Mouse (Mus musculus): ENCODE results near the gene Srrm4. TPM values are rescaled to one million over a fixed set of nuclear protein-coding genes. Genes with fewer than 3 reads are reported as not detected.

The Srrm4 gene
- 0.65 and 1.0 TPM in 2 replicates for polyA plus RNA-seq (2015; fragmentation: Nextera tagmentation; extraction: Ambion mirVana)

DNA sequence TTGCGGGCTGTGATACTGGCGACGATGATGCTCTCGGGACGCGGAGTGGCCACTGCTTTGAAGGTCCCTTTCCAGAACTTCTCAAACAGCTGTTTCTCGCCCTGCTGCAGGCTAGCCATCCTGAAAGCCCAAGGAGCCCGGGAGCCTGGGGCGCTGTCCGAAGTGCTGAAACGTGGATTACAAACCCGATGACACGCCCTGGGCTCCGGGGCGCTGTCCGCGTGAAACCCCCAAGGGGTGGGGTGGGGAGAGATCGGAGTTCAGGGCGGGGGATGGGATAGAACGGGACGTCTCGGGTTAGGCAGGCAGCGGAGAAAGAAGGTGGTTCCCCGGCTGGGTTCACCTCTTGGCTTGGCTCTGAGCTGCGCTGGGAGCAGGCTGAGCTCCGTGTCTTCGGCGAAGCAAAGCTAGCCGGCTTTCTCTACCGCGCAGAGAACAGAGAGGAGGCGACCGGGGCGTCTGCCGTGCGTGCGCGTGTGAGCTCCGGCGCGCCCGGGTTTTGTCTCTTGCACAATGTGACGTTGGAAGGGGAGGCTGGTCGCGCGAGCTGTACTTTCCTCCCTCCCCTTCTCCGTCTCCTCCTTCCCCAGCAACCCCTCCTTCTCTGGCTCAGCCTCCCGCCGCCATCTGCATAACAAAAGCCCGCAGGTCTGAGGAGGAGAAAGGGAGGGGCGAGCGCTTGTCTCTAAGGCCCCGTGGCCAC, at the start of gene Srrm4:
Gene Srrm4, minus strand, starts transcription at position 472 of the 703 bp plus-strand sequence.
- ATAC-seq (no peak), DNase-seq (peak; percentile 44)
- 0 out of 2 replicates have a peak, but pooled peaks cover 3% of the 10 kb centered on the region for H3K9me3 ChIP-seq (ENCODE audit: low read length)
- no peaks in the 10 kb centered on the region for H3K4me1 ChIP-seq (ENCODE audit: insufficient read depth)
- H3K4me3 ChIP-seq (ENCODE audit: low read depth, low read length), result no peak within 1 kb of the TSS
- no peak within 1 kb of the TSS for H3K27ac ChIP-seq (ENCODE audit: low read depth)
- H3K36me3 ChIP-seq (replicated peaks; ENCODE audit: insufficient read depth, low read length), result no peaks in the 10 kb centered on the region
- TF ChIP-seq CTCF (IDR thresholded peaks at IDR 0.05; ENCODE audit: low read depth), result no peak
- TF ChIP-seq EP300 (IDR thresholded peaks at IDR 0.05; ENCODE audit: low read depth), result no peak
- H3K9ac ChIP-seq (replicated peaks), result no peak within 1 kb of the TSS
- WGBS (ENCODE audit: insufficient replicate concordance), result 3% methylated on average over 44 of the region's 53 CpGs
- no peak within 1 kb of the TSS for H3K4me2 ChIP-seq (ENCODE audit: low read depth, low read length)
- peaks cover 26% of the 10 kb centered on the region for H3K27me3 ChIP-seq (ENCODE audit: insufficient read depth, low read length)

DNA sequence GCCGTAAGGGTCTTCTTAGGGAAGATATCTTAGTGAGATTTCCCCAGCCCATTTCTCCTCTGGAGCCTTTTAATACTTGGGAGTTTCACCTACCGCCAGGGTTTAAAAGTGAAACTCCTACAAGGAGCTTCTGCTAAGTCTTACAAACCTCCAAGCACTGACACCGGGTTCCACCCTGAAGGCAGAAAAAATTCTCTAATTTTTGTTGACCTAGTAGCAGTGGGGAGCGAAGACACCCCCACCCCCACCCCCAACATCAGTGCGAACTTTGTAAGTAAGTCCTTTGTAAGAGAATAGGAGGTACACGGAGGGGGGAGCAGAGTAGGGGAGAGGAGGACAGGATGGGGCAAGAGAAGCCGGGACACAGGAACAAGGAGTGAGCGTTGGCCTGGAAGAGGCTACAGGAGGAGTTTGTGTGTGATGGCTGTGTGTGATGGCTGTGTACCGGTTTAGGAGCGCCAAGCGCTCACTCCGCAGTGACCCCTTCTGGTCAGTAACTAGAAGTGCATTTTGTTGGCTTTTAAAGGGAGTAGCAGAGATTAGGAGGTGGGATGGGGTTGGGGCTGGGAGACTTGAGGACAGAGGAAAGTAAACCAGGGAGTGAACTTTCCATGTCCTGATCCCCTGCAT, 1.3 kb upstream of the Srrm4 start:
- TF ChIP-seq EP300 (IDR thresholded peaks at IDR 0.05; ENCODE audit: low read depth) (no peak), CTCF (IDR thresholded peaks at IDR 0.05; ENCODE audit: low read depth) (peak; percentile 59)
- 3% methylated on average over 12 of the region's 12 CpGs for WGBS (ENCODE audit: insufficient replicate concordance)
- Histone ChIP-seq H3K36me3 (replicated peaks; ENCODE audit: insufficient read depth, low read length) (no peaks in the 10 kb centered on the region), H3K4me3 (ENCODE audit: low read depth, low read length) (no peak overlapping the region), H3K4me2 (ENCODE audit: low read depth, low read length) (no peak overlapping the region), H3K27ac (ENCODE audit: low read depth) (no peak overlapping the region), H3K4me1 (ENCODE audit: insufficient read depth) (no peaks in the 10 kb centered on the region), H3K9ac (replicated peaks) (no peak overlapping the region), H3K27me3 (ENCODE audit: insufficient read depth, low read length) (peaks cover 26% of the 10 kb centered on the region), H3K9me3 (ENCODE audit: low read length) (0 out of 2 replicates have a peak, but pooled peaks cover 3% of the 10 kb centered on the region)
- ATAC-seq, result no peak
- peak; percentile 16 for DNase-seq

DNA sequence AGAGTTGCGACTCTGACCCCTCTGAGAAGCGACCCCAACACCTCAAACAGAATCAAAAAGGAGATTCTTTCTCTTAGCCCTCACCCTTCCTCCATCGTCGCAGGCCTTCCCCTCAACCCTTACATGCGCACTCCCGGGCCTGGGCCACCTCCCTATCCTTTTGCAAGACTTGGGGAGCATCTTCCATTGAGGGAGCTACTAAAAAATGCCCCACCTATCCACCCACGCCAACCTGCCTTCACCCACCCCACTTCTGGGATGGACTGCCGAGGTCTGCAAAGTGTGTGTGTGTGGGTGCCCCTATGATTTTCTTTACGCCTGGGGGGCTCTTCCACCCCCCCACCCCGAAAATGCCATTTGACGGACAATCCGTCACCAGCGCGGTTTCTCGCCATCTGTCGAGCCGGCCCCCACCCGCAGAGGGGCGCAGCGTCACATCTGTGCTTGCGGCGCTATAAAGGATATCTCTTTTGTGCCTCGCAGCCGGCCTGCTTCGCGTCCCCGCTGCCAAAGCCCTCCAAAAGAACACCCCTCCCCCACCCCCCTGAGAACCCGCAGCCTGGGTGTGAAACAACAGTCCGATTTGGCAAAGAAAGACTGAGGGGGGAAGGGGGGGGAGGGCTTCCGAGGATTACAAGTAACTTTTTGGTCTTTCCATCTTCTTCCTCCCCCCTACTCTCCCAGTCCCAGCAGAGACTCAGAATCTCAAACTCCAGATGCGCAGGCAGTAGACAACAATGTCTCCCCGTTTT, 608 bp upstream of the Srrm4 start:
- H3K4me3 ChIP-seq (ENCODE audit: low read depth, low read length), result no peak overlapping the region
- WGBS (ENCODE audit: insufficient replicate concordance), result 2% methylated on average over 32 of the region's 32 CpGs

DNA sequence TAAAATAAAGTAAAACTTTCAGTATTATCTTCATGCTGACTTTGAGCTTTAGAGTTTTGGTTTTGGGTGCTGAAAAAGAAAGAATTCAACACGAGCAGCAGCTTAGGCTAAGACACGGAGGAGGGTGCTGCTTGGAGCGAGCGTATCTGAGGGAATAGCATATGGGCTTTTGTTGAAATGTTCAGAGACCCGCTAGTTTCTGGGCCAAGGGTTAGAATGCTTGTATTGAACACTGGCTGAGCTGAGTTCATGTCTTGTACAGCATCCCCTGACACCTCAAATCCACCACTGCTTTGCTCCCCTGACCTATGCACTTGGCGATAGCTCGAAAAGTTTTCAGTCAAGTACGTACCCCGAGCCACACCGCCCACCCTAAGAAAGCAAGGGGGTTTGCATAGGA, 919 bp downstream of the Srrm4 start:
- no peaks in the 10 kb centered on the region for H3K4me1 ChIP-seq (ENCODE audit: insufficient read depth)
- H3K4me3 ChIP-seq (ENCODE audit: low read depth, low read length), result no peak overlapping the region
- 0 out of 2 replicates have a peak, but pooled peaks cover 3% of the 10 kb centered on the region for H3K9me3 ChIP-seq (ENCODE audit: low read length)
- DNase-seq (no peak), ATAC-seq (no peak)
- H3K4me2 ChIP-seq (ENCODE audit: low read depth, low read length), result no peak overlapping the region
- H3K9ac ChIP-seq (replicated peaks), result no peak overlapping the region
- no peak for TF ChIP-seq EP300 (IDR thresholded peaks at IDR 0.05; ENCODE audit: low read depth)
- no peak for TF ChIP-seq CTCF (IDR thresholded peaks at IDR 0.05; ENCODE audit: low read depth)
- WGBS (ENCODE audit: insufficient replicate concordance), result 9% methylated on average over 10 of the region's 10 CpGs
- H3K36me3 ChIP-seq (replicated peaks; ENCODE audit: insufficient read depth, low read length), result no peaks in the 10 kb centered on the region
- H3K27me3 ChIP-seq (ENCODE audit: insufficient read depth, low read length), result peaks cover 26% of the 10 kb centered on the region
- H3K27ac ChIP-seq (ENCODE audit: low read depth), result no peak overlapping the region

More for the DNA sequence above, 608 bp upstream of the Srrm4 start:
- Histone ChIP-seq H3K27ac (ENCODE audit: low read depth) (no peak overlapping the region), H3K9me3 (ENCODE audit: low read length) (0 out of 2 replicates have a peak, but pooled peaks cover 3% of the 10 kb centered on the region), H3K4me2 (ENCODE audit: low read depth, low read length) (no peak overlapping the region), H3K4me1 (ENCODE audit: insufficient read depth) (no peaks in the 10 kb centered on the region), H3K9ac (replicated peaks) (no peak overlapping the region), H3K36me3 (replicated peaks; ENCODE audit: insufficient read depth, low read length) (no peaks in the 10 kb centered on the region), H3K27me3 (ENCODE audit: insufficient read depth, low read length) (peaks cover 26% of the 10 kb centered on the region)
- DNase-seq (no peak), ATAC-seq (no peak)
- TF ChIP-seq CTCF (IDR thresholded peaks at IDR 0.05; ENCODE audit: low read depth) (no peak), EP300 (IDR thresholded peaks at IDR 0.05; ENCODE audit: low read depth) (no peak)

DNA sequence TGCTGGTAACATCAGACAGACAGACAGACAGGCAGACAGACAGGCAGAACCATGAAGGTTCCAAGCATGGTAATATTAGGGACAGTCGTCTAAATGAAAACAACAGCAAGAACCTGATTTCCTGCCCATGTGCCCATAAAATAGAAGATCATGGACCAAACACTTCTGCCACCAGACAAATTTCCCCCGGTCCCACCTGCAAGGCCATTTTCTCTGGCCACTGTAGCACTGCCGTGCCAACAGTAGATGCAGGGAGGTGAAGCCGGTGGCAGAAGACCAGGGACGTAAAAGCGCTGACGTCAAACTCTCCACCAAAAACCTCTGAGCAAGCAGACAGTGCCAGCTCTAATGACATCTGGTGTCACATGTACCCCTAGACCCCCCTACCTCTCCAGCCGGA, 2.0 kb downstream of the Srrm4 start:
- TF ChIP-seq CTCF (IDR thresholded peaks at IDR 0.05; ENCODE audit: low read depth) (no peak), EP300 (IDR thresholded peaks at IDR 0.05; ENCODE audit: low read depth) (no peak)
- Histone ChIP-seq H3K9ac (replicated peaks) (no peak overlapping the region), H3K4me3 (ENCODE audit: low read depth, low read length) (no peak overlapping the region), H3K4me1 (ENCODE audit: insufficient read depth) (no peaks in the 10 kb centered on the region), H3K36me3 (replicated peaks; ENCODE audit: insufficient read depth, low read length) (no peaks in the 10 kb centered on the region), H3K27me3 (ENCODE audit: insufficient read depth, low read length) (peaks cover 26% of the 10 kb centered on the region), H3K4me2 (ENCODE audit: low read depth, low read length) (no peak overlapping the region), H3K9me3 (ENCODE audit: low read length) (0 out of 2 replicates have a peak, but pooled peaks cover 3% of the 10 kb centered on the region), H3K27ac (ENCODE audit: low read depth) (no peak overlapping the region)
- 68% methylated on average over 8 of the region's 8 CpGs for WGBS (ENCODE audit: insufficient replicate concordance)
- ATAC-seq (no peak), DNase-seq (no peak)

DNA sequence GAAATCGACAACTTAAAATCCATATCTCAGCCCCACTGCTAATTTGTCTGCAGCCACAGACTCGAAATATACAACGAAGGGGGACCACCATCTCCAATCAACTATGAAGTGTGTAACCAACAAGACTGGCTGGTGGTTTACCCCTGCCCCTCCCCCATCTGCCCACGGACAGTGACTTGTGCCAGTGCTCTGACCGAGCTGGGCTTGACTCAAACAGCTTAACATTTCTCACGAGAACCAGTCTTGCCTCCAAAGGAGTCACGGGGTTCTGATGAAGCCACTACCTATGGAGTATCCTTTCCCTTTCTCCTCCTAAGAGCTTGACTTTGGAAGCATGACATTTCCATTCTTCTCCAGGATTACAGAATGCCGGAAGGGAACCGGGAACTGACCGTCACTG, 2.8 kb downstream of the Srrm4 start:
- DNase-seq (no peak), ATAC-seq (no peak)
- Histone ChIP-seq H3K4me1 (ENCODE audit: insufficient read depth) (no peaks in the 10 kb centered on the region), H3K9ac (replicated peaks) (no peak overlapping the region), H3K9me3 (ENCODE audit: low read length) (0 out of 2 replicates have a peak, but pooled peaks cover 3% of the 10 kb centered on the region), H3K27ac (ENCODE audit: low read depth) (no peak overlapping the region), H3K27me3 (ENCODE audit: insufficient read depth, low read length) (peaks cover 26% of the 10 kb centered on the region), H3K4me2 (ENCODE audit: low read depth, low read length) (no peak overlapping the region), H3K4me3 (ENCODE audit: low read depth, low read length) (no peak overlapping the region), H3K36me3 (replicated peaks; ENCODE audit: insufficient read depth, low read length) (no peaks in the 10 kb centered on the region)
- TF ChIP-seq CTCF (IDR thresholded peaks at IDR 0.05; ENCODE audit: low read depth) (no peak), EP300 (IDR thresholded peaks at IDR 0.05; ENCODE audit: low read depth) (no peak)
- WGBS (ENCODE audit: insufficient replicate concordance), result 56% methylated on average over 10 of the region's 10 CpGs
